Mouse (Mus musculus) urinary bladder, postnatal 4 days (tissue): ENCODE measurements around the gene Arf3.

Experiments used
- DNase-seq, 2 experiments: peaks; one replicate each; pipeline ENCODE4 v3.0.0; 2021 to 2022; ENCODE audit warnings: low spot score in 2 of 2

The Arf3 gene

DNA sequence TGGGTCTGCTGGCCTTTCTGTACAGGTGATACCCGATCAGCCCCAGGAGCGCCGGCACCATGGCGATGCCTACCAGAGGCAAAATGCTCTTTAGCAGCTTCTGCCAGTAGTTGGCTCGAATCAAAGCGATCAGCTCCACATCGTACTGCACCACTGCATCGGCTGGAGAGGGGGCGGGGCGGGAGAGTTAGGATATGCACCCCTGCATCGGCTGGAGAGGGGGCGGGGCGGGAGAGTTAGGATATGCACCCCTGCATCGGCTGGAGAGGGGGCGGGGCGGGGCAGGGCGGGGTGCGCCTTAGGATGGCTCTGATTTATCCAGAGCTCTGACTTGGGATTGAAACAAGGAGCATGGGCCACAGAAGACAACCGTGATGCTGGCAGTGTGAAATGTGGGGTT lies 38.6 kb downstream of the Arf3 start:
- no peak for DNase-seq

DNA sequence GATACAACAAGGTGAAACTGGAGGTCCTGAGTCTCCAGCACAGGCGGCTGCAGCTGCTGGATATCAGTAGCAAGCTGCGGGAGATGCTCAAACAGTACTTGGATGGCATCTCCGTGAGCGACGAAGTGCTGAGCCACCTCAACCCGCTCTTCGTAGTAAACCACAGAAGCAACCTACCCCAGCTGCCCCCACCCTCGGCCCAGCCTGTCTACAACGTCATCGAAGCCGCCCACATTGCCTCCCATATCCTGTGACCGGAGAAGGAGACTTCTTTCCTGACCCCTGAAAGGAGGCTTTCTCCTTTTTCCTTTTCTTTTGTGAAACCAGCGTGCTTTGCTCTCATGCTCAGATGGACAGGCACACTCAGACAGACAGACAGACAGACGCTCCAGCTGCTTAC lies 40.2 kb downstream of the Arf3 start:
- no peak for DNase-seq

DNA sequence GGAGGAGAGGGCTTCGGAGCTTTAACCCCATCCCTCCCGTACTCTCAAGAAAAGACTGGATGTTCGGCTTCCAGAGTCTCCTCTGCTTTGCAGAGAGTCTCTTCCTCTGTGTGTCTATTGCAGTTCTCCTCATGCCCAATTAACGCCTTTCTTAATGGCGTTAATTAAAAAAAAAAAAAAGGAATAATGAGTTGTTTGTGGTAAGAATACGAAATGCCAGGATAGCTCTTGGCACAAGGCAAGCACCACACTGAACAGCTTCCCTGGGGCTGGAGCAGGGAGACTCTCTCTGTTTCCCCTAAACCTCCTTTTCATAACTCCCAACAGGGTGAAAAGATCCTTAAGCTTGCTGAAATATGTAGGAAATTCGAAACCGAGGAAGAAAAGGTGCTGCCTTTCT lies 40.8 kb downstream of the Arf3 start:
- DNase-seq = no peak

DNA sequence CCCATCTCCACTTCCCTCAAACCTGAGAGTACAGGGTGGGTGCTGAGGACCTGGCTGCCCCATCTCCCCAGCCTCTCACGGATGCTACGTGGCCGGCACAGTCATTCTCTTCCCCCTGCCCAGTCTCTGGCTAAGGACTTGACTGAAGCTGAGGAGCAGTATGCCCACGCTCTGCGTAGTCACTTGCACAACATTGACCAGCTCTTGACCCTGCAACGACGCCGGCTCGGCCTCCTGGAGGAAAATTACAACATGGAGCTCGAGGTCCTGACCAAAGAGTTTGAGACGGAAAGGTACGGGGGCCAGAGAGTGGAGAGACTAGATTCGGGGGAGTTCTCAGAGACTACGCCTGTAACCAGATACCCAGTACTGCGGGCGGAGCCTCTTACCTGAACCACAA lies 45.7 kb downstream of the Arf3 start:
- no peak for DNase-seq

DNA sequence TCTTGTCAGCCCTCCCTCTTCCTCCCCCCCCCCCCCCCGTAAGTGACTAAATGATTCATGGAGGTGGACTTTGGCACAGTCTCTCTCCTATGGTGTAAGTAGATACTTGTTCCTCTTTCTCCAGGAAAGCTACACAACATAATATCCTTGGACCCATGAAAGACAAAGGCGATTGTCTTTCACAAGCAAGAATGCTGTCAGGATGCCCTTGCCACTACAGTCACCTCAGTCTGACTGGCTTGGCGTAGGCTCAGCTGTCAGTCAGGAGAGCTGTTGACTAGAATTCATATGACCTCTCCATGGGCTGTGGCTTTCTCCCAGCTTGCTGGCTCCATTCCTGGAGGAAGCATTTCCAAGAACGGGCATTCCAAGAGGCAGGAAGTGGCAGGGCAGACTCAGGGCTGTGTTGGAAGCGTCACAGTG lies 48.8 kb downstream of the Arf3 start:
- DNase-seq = no peak

DNA sequence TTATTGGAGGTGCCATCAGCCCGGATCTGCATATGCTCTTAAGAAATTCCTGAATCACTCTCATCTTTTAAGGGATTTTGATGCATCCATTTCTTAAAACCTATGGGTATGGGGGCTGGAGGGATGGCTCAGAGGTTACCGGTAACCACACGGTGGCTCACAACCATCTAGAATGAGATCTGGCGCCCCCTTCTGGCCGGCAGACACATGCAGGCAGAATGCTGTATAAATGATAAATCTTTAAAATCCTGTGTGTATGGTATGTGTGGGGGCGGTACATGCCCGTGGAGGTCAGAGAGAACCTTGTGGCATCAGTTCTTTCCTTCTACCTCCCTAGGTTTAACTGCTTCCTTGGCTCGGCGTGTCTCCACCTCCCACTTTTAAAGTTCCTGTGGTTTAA lies 52.6 kb downstream of the Arf3 start:
- peak in 1 of 2 experiments; percentile 78 for DNase-seq

DNA sequence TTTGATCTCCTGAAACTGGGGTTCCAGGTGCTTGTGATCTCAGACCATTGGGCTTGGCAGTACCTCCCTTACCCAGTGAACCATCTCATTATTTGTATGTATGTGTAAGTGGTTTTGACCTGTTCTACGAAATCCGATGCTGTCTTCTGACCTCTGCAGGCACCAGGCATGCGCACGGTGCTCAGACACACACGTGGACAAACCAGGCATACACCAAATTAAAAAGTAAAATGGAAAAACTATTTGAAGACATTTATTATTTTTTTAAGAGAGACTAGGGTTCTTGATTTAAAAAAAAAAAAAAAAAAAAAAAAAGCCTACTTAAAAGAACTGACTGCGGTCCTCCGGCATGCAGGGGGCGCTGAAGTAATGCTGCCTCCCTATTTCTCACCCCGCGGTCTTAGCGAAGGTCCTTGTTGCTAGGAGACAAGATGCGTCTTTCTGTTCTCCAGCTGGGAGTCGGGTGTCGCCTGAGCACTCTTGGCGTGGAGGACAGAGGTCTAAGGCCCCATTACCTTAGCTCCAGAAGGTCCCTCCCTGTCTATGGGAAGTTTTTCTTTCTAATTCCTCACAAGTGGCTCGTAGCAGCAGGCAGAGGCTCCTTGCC lies 55.1 kb downstream of the Arf3 start, which contains the start of gene Ccdc65:
Ccdc65 (plus strand) TSS at position 442 of the 607 bp plus-strand sequence.
- DNase-seq = peak; percentile 75 to 84

DNA sequence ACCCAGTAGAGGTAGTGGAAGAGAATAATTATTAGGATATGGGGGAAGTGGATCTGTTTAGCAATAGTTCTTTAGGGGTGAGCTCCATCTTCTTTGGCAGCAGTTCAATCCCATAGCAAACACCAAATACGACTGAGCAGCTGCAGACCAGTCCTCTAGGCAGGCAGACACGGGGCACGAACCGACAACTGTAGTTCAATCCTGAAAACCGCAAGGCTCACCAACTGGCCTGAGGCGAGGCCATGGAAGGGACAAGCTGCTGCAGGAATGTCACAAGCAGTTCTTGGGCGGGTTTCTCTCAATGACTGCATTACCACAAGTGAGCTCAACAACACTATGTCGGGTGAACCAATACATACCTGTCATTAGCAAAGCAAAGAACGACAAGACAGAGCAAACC lies 58.7 kb downstream of the Arf3 start:
- DNase-seq = no peak

DNA sequence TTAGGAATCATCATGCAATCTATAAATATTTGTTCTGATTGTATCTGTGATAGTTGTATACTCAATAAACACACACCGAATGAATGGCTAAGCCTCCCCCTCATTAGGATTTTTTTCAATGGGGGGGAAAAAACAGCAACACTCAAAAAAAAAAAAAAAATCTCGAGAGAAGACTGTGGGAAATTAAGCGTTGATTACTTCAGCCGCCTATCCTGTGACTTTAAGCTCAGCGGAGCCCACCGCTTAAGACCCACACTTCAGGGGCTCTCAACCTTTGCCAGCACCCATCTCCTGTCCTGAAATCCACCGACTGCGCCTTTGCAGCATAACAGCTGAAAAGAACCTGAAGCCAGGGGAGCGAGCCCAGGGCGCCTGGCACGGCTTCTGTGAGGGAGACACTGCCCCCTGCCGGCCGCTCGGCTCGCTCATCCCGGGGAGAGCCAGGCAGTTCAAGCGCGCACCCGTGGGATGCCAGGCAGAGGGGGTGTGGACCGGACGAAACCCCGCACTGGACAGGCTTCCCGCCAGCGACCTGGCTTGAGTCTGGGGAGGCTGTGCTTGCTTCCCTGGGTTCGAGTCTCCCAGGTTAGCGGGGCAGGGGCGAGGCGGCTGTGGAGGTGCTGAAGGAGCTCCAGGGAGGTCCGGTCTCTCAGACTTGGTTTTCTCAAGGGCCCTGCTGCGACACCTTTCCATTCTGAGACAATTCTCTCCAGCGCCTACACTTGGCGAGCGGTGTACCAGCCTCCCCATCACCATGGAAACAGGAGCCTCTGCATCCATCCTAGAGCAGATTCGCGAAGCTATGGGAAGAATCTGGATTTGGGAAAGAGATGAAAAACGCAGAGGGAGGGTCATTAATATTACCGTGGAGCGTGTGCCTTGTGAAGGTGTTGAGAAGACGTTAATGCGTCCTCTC lies 63.6 kb downstream of the Arf3 start:
- DNase-seq = peak; percentile 74 to 90

DNA sequence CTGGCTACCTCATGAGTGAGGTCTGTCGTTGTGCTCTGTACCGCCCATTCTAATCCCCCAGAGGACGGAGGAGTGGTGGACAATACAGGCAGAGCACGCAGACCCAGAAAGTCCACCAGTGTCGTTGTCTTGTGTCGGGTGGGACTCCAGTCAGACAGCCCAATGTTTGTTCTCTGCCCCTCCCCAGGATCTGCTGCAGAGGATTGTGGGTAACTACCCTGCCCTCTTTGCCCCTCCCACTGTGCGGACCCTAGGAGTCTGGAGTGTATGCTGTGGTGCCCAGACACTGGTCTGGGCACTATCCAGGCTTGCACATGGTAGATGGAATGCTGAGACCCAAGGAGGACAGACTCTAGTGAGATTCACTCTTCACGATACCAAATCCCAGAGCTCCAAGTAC lies 66.8 kb downstream of the Arf3 start:
- DNase-seq = no peak

DNA sequence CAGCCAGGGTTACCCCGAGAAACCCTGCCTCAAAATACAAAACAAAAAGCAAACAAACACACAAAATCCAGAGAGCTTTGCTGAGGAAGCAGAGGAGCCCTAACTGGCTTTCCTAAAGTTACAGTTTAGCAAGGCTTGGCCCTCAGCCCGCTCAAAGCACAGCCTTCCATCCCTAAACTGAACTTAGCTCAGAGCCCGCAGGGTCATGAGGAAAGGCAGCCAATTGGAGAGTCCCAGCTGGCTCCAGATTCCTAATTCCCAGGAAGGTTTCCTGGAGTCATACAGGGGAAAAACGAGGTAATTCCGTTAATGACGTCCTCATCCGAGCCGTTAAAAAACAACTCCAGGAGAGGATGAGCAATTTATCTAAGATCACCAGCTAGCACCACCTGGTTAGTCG lies 67.3 kb downstream of the Arf3 start:
- DNase-seq = no peak

DNA sequence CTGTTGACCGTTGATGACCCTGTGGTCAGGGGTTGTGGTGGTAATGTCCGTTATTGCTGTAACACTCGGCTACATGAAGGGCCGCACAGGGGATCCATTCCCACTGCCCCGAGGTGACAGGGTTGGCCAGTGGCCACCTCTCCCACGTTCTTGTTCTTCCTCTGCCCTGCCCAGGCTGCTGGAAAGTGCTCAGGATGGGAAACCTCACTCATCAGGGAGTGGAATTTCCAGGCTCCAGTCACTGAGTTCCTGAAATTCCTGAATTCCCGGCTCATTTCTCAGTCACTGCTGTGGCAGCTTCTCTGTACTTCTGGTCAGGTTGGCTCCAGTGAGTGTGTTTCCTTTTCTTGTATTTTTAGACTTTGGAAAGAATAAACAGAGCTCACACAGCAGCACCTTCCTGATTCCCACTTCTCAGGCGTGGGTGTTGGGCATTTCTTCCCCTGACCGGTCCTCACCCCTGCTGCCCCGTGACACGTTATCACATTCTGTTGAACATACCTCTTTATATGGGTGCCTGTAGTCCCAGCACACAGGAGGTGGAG lies 70.8 kb downstream of the Arf3 start:
- DNase-seq = no peak

DNA sequence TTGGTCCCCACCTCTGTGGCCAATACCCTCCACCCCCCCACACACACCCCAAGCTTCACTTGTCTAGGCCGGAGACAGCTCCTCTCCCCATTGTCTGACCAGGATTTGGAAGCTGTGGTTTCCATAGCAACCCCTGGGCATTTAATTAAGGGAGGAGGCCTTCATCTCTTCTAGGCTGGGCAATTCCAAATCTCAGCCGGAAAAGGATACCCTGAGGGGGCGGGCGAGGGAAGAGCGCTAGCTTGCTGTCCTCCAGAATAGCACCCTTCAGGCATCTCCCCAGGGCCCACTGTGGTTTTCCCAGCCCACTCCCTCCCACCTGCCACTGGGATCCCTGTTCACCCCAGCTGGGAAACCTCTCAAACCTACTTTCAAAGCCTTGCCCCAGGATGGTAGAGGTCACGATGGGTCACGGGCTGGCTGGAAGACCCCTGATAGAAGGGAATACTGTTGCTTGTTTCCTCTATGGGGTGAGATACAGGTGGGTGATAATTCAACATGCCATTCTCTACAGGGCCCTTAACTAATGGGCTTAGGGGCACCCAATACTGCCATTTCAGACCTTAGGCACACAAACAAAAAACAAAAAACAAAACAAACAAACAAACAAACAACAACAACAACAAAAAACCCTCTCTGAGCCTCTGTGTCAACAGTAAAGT lies 71.4 kb downstream of the Arf3 start:
- DNase-seq = no peak

DNA sequence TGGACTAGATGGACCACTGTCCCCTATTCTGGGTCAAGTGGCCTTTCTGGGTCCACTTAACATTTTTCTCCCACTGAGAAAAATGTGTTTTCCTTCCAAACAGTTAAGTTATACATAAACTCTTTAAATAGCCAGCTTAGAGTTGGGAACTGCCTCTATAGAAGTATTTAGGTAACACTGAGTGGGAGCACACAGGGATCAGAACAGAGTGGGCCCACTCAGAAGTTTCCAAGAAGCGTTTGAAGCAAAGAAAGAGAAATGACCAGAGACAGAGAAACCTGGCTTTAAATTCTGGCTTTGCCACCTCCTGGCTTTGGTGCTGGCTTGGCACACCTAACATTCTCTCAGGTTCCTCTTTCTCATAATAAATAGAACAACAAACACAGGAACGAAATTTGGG lies 73.3 kb downstream of the Arf3 start:
- DNase-seq = no peak
